Mouse (Mus musculus): ENCODE data around the gene Pik3r5. TPM values are rescaled to one million over a fixed set of nuclear protein-coding genes. Genes with fewer than 3 reads are reported as not detected.

Gene Pik3r5
- total RNA-seq (2014; rRNA removed) (1.4 and 2.5 TPM in 2 replicates), polyA plus RNA-seq (2015; fragmentation: Nextera tagmentation; extraction: Ambion mirVana) (0.34 and 0.65 TPM in 2 replicates)

DNA sequence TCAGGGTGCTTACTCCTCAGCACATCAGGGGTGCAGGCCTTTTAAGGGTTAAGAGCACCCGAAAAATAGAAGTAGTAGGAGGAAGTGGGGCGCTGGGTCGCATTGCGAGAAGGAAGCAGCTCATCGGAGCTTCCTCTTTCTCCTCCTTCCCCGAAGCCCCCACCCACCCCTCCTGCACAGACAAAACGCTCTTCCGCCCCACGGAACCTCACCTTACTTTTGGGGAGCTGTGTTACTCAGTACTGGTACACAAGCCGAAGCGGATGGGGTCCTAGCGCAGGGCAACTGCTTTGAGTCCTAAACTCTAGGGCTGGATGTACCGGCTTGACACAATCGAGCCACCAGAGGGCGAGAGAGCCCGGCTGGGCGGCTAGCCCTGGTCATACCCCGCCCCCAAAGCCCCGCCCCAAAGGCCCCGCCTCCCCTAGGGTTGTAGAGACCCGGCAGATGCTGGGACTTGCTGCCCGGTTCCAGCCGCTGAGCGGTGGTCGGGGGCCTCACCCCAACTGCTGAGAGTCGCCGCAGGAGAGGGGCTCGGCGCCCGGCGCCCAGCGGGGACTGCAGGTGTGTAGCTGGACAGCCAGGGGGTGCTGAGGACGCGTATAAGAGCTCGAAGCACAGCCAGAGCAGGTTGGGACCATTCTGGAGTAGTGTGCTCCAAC lies at the start of gene Pik3r5:
Pik3r5 (plus strand) TSS at position 423 of the 662 bp plus-strand sequence.
- DNase-seq (ENCODE audit: low spot score) = peak; percentile 87
- peak within 1 kb of the TSS; percentile 38 for H3K4me3 ChIP-seq (ENCODE audit: low read length)

DNA sequence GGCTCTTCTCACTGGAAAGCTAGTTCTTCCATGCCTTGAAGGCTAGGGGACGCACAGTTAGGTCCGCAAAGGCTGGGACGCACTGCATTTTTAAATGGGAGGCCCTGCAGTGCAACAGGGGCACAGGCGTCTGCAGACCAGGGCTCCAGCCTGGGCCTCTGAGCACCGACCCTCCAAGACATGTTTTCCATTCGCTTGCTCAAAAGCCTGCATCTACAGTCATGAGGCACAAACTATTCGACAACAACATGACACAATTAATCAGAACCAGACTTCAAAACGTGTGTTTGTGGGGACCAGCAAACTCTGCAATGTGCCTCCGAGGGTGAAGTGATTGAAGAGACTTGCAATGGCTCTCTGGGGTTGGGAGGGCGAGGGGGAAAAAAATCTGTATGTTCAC lies 48.4 kb upstream of the Pik3r5 start:
- Histone ChIP-seq H3K27me3 (ENCODE audit: insufficient read depth, low read length) (peaks cover 14% of the 10 kb centered on the region; the same call in 1 of the 2 replicates), H3K9me3 (ENCODE audit: low read length) (no peaks in the 10 kb centered on the region), H3K9ac (replicated peaks; ENCODE audit: low read length) (no peak overlapping the region; the same call in 1 of the 2 replicates), H3K27ac (no peak overlapping the region), H3K36me3 (ENCODE audit: insufficient read depth, low read length) (no peaks in the 10 kb centered on the region), H3K4me1 (ENCODE audit: insufficient read depth, low read length) (peaks cover 12% of the 10 kb centered on the region), H3K4me2 (ENCODE audit: low read depth, low read length) (peak overlapping the region; percentile 78), H3K4me3 (ENCODE audit: low read length) (peak overlapping the region; percentile 63)
- DNase-seq (ENCODE audit: low spot score) (no peak), ATAC-seq (no peak)
- WGBS = 31% methylated on average over 10 of the region's 10 CpGs
- no peak for TF ChIP-seq CTCF (IDR thresholded peaks at IDR 0.05; ENCODE audit: low read depth)

More for the DNA sequence above, at the start of gene Pik3r5:
- no peaks in the 10 kb centered on the region; the same call in 1 of the 2 replicates for H3K4me1 ChIP-seq (ENCODE audit: insufficient read depth, low read length)
- peak within 1 kb of the TSS; percentile 61 for H3K4me2 ChIP-seq (ENCODE audit: low read depth, low read length)
- WGBS = 8% methylated on average over 35 of the region's 35 CpGs
- H3K36me3 ChIP-seq (ENCODE audit: insufficient read depth, low read length) = no peaks in the 10 kb centered on the region
- no peaks in the 10 kb centered on the region for H3K9me3 ChIP-seq (ENCODE audit: low read length)
- H3K27ac ChIP-seq = no peak within 1 kb of the TSS
- no peaks in the 10 kb centered on the region; the same call in 1 of the 2 replicates for H3K27me3 ChIP-seq (ENCODE audit: insufficient read depth, low read length)
- H3K9ac ChIP-seq (replicated peaks; ENCODE audit: low read length) = 0 out of 2 replicates have a peak within 1 kb of the TSS, but pooled peaks have one; percentile 30
- peak; percentile 64 for TF ChIP-seq CTCF (IDR thresholded peaks at IDR 0.05; ENCODE audit: low read depth)
- ATAC-seq = peak; percentile 94

DNA sequence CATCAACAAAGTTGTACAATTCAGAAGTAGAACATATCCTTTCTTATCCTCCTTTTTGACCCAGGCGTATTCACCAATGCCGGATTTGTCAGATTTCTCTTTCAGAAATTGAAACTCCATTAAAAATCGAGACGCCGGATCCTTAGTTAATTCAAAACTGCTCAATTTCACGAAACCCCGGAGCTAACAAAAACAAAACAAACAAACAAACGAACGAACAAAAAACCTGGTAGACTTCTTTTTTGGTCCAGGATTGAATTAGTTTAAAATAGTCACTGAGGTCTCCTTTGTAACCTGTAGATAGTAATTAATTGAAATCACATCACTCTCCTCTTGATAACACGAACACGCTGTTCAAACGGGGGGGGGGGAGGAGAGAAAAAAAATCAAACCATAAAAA lies 47.8 kb upstream of the Pik3r5 start:
- Histone ChIP-seq H3K4me1 (ENCODE audit: insufficient read depth, low read length) (peaks cover 12% of the 10 kb centered on the region), H3K27me3 (ENCODE audit: insufficient read depth, low read length) (peaks cover 14% of the 10 kb centered on the region; the same call in 1 of the 2 replicates), H3K4me3 (ENCODE audit: low read length) (peak overlapping the region; percentile 63), H3K27ac (no peak overlapping the region), H3K36me3 (ENCODE audit: insufficient read depth, low read length) (no peaks in the 10 kb centered on the region), H3K9me3 (ENCODE audit: low read length) (no peaks in the 10 kb centered on the region), H3K9ac (replicated peaks; ENCODE audit: low read length) (peak overlapping the region; percentile 56), H3K4me2 (ENCODE audit: low read depth, low read length) (peak overlapping the region; percentile 78)
- 11% methylated on average over 12 of the region's 12 CpGs for WGBS
- no peak for ATAC-seq
- no peak for DNase-seq (ENCODE audit: low spot score)
- no peak for TF ChIP-seq CTCF (IDR thresholded peaks at IDR 0.05; ENCODE audit: low read depth)

DNA sequence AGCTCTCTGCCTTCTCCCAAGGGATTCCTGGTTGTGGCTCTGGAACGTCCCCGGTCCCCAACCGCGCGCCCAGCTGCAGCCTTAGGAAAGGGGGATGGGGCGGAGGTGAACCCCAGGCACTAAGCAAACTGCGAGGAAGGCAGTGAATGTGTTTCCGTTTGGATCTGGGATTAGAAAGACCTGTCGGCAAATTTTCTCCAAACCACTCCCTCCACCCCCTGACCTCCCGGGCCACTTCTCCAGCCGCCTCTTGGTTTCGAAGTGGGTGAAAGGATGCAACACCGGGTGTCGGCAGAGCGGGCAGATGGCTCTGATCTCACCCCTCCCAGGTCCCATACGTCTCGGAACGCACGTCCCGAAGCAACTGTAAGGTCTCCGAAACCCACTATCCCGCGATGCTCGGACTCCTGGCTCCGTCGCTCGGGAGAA lies 47.3 kb upstream of the Pik3r5 start:
- Histone ChIP-seq H3K4me3 (ENCODE audit: low read length) (peak overlapping the region; percentile 63), H3K4me1 (ENCODE audit: insufficient read depth, low read length) (peaks cover 9% of the 10 kb centered on the region), H3K9ac (replicated peaks; ENCODE audit: low read length) (peak overlapping the region; percentile 56), H3K4me2 (ENCODE audit: low read depth, low read length) (peak overlapping the region; percentile 78), H3K27ac (no peak overlapping the region), H3K27me3 (ENCODE audit: insufficient read depth, low read length) (peaks cover 14% of the 10 kb centered on the region; the same call in 1 of the 2 replicates), H3K9me3 (ENCODE audit: low read length) (no peaks in the 10 kb centered on the region), H3K36me3 (ENCODE audit: insufficient read depth, low read length) (no peaks in the 10 kb centered on the region)
- DNase-seq (ENCODE audit: low spot score) (peak; percentile 44), ATAC-seq (peak; percentile 8; the same call in 1 of the 2 replicates)
- under 1% methylated on average over 27 of the region's 27 CpGs for WGBS
- no peak for TF ChIP-seq CTCF (IDR thresholded peaks at IDR 0.05; ENCODE audit: low read depth)

DNA sequence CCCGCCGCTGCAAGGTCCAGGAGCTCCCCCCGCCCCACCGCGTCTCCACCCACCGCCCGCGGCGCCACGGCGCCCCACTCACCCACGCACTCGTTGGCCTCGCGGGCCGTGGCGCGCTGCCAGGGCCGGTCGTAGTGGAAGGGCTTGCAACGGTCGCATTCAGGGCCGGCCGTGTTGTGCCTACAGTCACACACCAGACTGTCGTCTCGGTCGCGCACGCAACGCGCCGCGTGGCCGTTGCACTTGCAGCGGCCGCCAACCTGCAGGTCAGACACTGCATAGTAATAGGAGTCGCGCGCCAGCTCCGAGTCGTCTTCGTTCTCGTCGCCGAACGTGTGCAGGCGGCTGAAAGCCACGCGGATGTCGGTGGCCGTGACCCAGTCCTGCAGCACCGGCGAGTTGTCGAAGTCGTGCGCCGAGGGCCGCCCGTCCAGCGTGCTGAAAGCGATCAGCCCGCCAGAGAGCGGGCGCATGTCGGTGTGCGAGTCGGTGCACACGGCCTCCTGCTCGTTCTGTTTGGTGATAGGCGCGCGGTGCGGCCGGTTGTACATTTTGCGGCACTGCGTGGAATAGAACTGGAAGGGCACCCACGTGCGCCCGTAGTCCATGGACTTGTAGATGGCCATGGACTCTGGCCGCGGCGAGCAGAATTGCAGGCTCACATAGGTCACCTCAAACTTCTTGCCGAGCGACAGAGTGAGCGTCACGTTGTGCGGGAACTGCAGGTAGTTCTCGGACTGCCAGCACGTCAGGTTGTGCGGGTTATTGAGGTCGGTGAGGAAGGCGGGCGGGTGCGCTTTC lies 46.7 kb upstream of the Pik3r5 start:
- ATAC-seq = peak; percentile 55
- under 1% methylated on average over 93 of the region's 94 CpGs for WGBS
- Histone ChIP-seq H3K9me3 (ENCODE audit: low read length) (no peaks in the 10 kb centered on the region), H3K36me3 (ENCODE audit: insufficient read depth, low read length) (no peaks in the 10 kb centered on the region), H3K27me3 (ENCODE audit: insufficient read depth, low read length) (peaks cover 14% of the 10 kb centered on the region; the same call in 1 of the 2 replicates), H3K4me2 (ENCODE audit: low read depth, low read length) (peak overlapping the region; percentile 78), H3K4me3 (ENCODE audit: low read length) (peak overlapping the region; percentile 63), H3K27ac (no peak overlapping the region), H3K4me1 (ENCODE audit: insufficient read depth, low read length) (peaks cover 9% of the 10 kb centered on the region), H3K9ac (replicated peaks; ENCODE audit: low read length) (peak overlapping the region; percentile 56)
- peak; percentile 54 for DNase-seq (ENCODE audit: low spot score)
- TF ChIP-seq CTCF (IDR thresholded peaks at IDR 0.05; ENCODE audit: low read depth) = 0 out of 2 replicates have a peak, but pooled peaks have one; percentile 3

DNA sequence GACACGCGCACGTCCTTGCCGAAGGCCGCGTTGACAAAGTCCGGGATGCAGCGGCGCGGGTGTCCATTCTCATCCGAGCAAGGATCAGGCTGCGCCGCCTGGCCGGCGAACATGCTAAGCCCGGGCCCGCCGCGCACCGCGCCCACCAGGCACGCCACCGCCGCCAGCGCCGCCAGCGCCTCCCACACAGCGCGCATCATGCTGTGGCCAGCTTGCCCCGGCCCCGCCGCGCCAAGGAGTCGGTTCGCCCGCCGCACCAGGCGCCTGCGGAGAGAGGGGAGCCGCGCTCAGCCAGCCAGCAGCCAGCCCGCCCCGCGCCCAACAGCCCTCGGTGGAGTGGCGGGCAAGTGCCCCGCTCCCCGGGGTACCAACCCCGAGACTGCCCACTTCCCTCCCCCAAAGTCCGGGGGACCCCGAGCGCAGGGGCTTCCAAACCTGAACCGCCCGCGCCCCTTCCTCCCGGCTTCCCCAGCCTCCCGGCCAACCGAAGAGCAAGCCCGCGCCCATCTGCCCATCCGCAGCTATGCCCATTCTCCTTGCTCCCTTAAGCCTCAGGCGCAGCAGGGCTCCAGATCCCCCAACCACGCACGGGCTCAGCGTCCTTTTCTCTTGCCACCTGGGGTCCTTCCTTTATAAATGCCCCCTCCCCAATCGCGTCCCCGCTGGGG lies 45.9 kb upstream of the Pik3r5 start:
- Histone ChIP-seq H3K4me1 (ENCODE audit: insufficient read depth, low read length) (peaks cover 9% of the 10 kb centered on the region), H3K27me3 (ENCODE audit: insufficient read depth, low read length) (peaks cover 22% of the 10 kb centered on the region), H3K9me3 (ENCODE audit: low read length) (no peaks in the 10 kb centered on the region), H3K36me3 (ENCODE audit: insufficient read depth, low read length) (no peaks in the 10 kb centered on the region), H3K4me2 (ENCODE audit: low read depth, low read length) (peak overlapping the region; percentile 78), H3K4me3 (ENCODE audit: low read length) (peak overlapping the region; percentile 63), H3K9ac (replicated peaks; ENCODE audit: low read length) (peak overlapping the region; percentile 56), H3K27ac (peak overlapping the region; percentile 68)
- 1% methylated on average over 33 of the region's 68 CpGs for WGBS
- TF ChIP-seq CTCF (IDR thresholded peaks at IDR 0.05; ENCODE audit: low read depth) = no peak
- peak; percentile 41; the same call in 1 of the 2 replicates for ATAC-seq
- DNase-seq (ENCODE audit: low spot score) = peak; percentile 50

Data from hindbrain, postnatal 0 days (tissue).